Mouse (Mus musculus) CD4-positive, CD25-positive, alpha-beta regulatory T cell, adult 4 months (primary cell): Measurements from ENCODE around the gene Mtrex. TPM values are rescaled to one million over a fixed set of nuclear protein-coding genes. Genes with fewer than 3 reads are reported as not detected.

Experiments
- ATAC-seq: one replicate; pipeline ENCODE4 v1.8.0; 2017
- polyA plus RNA-seq, 2 experiments: library from polyadenylated mRNA; unstranded; fragments of 100-300 nt; shearing (Covaris generic); gene quantifications; one replicate each; pipeline ENCODE4 v1.2.1; 2017

Gene Mtrex
- 10 to 100 TPM; 61.6 to 74.8 TPM for polyA plus RNA-seq

DNA sequence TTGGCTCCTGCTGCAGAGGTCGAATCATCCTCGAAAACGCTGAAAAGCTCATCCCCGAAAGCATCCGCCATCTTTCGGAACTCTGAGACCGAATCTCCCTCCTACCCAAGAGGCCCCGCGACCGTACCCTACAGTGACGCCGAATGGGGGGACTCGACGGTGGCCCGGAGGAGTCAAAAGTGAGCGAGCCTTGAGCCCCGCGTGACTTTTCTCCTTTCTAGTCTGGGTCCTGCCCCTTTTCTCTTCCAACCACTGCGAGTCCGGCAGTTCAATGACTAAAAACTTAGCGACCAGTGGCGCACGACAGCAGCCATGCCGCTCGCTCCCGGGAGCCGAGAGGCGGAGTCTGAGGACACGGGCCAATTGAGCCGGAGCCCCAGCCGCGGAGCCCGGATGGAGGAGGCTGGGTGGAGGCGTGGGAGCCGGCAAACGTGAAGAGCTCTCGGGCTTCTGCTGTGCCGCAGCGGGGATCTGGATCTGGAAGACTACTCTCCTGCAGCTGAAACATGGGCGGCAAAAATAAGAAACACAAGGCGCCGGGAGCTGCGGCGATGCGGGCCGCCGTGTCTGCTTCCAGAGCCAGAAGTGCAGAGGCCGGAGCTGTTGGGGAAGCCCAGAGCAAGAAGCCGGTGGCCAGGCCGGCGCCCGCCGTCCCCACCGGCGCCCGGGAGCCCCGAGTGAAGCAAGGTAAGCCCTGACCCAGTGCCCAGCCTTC, at the start of gene Mtrex, which contains the start of gene Dhx29:
Mtrex (minus strand) TSS at position 112 of the 715 bp plus-strand sequence.
Dhx29 (plus strand) TSS at position 168 of the 715 bp plus-strand sequence.
- peak; percentile 92 for ATAC-seq

DNA sequence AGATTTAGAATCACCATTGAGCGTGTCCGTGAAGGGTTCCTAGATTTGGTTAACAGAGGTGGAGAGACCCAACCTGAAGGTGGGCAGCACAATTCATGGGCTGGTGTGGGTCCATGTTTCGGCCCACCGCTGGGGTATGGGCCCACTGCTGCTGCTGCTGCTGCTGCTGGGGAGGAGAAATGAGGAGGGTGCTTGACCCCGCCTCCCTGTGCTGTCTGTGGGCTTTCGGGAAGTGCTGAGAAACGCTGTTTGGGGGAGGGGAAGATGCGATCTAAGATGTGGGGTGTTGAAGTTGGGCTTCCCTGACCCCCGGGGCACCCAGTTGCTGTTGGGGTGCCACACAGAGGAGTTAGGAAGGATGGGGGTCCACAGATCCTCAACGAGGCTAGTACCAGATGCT, 49.5 kb upstream of the Mtrex start:
- ATAC-seq: no peak

DNA sequence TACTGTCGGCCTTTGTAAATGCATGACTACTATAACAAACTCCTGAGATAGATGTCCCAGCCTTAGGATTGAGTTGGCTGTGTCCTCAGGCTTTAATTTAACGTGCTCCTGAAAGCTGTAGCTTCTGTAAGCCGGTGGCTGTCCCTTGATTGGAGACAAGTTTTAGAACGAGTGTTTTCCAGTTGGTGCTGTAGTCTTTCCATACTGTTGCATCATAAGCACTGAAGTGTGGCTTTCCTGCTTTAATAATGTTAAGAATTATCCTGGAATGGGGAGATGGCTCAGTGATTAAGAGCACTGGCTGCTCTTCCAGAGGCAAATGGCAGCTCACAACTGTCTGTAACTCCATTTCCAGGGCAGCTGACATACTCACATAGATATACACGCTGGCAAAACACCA, 40.1 kb upstream of the Mtrex start:
- no peak for ATAC-seq

DNA sequence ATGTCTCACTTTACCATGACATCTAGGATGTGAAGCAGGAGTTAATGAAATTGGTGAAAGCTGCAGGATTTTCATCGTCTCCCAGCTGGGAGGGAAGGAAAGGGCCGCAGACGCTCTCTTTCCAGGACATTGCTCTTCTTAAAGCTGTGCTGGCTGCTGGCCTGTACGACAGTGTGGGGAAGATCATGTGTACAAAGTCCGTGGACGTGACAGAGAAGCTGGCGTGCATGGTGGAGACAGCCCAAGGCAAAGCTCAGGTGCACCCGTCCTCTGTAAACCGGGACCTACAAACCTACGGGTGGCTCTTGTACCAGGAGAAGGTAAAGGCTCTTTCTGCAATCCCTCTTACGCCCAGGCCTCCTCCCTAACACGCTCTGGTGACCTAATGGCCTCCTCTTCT, 37.2 kb upstream of the Mtrex start:
- ATAC-seq: no peak

DNA sequence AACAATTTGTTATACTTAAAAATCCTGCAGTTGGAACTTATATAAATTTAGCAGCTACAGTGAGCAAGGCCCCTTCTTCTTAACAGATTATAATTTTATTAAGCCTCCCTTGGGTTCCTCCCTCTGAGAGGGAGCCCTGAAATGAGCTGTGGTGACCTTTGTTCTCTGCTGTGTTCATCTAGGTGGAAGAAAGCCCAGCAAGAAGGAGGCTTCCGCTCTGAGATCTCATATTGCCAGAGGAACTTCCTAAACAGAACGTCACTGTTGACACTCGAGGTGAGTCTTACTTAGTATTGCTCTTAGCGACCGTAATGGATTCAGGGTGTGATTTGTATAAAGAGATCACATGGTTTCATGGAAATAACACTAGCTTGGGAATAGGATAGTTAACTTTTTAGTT, 35.9 kb upstream of the Mtrex start:
- ATAC-seq: no peak

DNA sequence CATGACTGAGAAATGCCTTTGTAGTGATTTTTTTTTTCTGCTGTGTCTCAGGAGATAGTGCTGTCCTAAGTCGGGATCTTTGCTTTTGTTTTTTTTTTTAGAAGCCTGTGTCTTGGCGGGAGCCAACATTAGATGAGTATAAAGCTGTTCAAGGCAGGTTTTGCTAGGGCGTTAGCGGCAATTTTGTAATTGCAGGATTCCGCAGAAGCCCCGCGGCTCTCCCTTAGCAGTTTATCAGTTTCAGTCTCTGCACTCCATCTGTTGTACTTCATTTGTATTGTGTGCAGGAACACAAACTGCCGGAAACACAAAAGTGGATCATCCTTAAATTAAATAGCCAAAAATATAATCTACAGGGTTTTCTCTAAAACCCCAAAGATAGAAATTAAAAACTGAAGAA, 26.9 kb upstream of the Mtrex start:
- no peak for ATAC-seq

DNA sequence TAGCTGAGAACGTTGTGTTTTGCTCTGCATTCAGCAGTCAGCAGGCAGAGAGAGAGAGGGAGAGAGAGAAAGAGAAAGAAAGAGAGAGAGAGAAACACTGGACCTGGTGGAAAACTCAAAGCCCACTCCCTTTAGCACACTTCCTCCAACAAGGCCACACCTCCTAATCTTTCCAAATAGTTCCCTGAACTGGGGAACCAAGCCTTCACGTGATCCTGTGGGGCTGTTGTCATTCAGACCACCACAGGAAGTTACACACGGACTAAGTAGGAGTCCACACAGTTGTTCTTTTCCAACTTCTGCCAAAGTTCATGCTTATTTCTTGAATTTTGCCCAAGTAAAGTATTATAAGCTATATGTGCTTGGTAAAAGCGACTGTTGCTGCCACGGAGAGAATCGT, 18.7 kb upstream of the Mtrex start:
- no peak for ATAC-seq

DNA sequence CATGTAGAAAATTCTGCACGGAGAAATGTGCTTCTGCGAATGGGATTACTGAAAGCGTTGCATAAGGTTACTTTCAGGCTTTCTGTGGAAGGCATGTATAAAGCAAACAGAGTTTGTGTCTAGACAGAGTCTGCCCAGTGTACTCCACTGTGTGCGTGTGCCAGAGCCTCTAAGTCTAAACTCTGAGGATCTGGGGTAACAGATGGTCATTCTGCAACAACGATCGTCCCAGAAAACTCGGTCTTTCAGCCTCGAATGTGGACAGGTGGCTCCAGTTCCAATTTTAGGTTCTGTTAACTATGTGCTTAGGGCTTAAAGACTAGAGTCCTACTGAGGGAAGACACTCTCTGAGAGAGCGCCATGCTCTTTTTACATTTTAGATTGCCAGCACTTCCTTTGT, 18.1 kb upstream of the Mtrex start:
- ATAC-seq: no peak

DNA sequence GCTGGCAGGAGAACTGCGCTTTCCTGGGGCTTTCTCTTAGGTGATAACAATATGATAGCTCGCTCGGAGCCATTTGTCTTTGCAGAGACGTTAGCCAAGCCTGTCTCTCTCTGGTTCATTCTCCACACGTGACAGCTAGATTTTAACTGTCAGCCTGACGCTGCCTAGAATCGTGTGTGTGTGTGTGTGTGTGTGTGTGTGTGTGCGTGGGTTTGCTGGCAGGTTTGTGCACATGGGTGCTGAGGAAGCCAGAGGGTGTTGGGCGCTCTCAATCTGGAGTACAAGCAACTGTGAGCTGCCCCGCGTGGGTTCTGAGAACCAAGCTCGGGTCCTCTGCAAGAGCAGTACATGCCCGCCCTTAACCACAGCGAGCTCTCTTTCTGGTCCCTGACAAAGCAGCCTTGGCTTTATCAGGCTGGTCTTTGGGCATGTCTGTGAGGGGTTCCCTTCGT, 14.7 kb upstream of the Mtrex start:
- ATAC-seq: no peak

DNA sequence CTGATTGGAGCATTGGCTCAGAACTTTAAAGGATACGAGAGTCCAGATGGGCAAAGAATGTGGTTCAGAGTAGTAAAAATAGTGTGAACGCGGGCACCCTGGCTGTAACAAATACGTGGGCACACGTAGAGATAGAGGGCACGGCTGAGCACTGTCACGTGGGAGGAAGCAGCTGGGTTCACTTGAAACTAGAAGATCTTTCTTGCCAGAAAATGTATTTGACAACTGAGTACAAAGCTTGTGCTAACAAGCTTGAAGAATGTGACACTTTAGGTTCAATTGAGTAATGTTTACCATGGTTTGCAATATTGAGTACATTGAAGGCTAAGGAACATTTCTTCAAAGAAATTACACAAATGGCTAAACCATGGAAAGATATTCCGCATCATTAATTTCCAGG, 10.9 kb upstream of the Mtrex start:
- ATAC-seq: no peak

DNA sequence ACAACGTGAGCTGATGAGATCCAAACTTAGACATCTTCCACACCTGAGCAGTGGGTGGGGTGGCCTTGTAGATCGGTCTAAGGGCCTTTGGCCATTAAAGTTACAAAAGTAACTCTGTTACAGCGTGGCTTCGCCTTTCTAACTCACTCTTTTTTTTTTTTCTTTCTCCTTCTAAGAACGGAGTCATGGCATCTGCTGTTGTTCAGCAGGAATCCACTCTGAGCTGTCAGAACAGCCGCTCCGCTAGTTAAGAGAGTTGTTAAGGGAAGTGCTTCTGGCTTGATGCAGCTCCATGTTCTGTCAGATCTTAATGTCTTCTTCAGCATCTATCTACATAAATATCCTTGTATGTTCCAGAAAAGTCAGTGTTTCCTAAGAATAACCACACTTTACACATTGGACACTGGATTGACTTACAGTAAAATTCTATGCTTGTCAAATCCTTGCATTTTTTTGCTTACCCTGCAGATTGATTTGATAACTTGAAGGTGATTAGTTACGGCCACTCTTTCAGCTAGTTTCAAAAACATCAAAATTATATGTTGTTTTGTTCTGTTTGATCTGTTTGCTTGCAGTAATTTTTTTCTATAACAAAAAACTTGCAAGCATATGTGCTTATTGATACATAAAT, 955 bp upstream of the Mtrex start:
- peak; percentile 3 for ATAC-seq

DNA sequence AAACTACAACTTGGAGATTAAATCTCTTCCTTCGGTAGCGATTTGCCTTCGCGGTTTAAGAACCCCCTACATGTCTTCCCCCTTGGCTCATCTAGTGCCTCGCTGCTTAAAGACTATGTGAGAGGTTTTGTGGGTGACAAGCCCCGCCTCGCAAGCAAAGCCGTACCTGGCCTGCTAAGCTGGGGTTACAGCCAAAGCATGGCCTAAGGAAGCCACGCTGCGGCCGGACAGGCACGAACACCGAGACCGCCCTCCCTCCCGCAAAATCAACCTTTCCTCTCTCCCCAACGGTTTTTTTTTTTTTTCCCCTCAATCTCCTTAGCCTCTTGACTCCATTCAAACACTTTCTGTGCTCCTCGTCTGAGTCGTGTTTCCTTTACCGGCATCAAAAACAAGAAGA, 402 bp downstream of the Mtrex start:
- peak; percentile 12 for ATAC-seq

DNA sequence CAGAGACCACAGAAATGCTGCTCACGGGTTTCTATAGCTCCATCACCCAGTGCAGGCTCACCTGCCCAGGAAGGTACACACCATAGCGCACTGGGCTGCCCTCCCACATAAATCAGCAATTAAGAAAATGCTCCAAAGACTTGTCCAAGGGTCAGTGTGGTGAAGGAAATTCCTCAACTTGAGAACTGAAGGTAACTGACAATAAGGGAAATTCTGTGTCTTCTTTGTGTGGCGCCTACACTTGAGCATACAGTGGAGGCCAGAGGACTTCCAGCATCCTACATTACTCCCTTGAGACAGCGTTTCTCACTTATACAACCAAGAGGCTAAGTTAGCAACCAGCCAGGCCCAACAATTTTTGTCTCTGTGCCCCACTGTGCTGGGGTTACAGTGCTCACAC, 1.2 kb downstream of the Mtrex start:
- no peak for ATAC-seq

DNA sequence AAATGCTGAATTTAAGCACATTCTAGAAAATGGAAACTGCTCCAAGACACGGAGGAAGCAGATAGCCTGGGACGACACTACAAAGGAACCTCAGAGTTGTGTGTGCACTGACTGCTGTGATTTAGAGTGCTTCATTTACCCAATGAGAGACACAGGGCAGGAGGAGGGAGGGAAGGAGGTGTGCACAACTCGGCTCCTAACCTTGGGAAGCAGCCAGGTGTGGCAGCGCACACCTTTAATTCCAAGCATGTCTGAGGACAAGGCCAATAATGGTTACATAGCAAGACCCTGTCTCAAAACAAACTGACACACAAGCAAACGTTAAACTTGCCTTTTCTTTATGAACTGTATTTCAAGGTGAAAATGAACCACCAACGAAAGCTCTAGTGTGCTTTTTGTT, 1.9 kb downstream of the Mtrex start:
- ATAC-seq: no peak

DNA sequence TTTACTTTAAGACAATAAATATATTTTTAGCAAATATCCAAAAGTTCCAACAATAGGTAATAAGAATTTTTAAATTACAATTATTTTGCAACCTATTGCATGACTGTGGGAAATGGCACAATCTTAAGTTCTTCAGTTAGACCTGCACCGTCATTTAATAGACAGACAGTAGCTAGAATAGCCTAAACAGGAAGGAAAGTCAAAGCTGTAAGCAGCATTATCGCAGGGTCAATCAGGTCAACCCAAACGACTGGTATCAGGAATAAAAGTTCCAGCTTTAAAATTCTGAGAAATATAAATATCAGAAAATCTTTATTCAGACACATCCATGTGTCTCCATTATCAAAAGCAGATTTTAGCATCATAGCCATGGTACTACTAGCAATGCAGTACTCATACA, 6.3 kb downstream of the Mtrex start:
- no peak for ATAC-seq

DNA sequence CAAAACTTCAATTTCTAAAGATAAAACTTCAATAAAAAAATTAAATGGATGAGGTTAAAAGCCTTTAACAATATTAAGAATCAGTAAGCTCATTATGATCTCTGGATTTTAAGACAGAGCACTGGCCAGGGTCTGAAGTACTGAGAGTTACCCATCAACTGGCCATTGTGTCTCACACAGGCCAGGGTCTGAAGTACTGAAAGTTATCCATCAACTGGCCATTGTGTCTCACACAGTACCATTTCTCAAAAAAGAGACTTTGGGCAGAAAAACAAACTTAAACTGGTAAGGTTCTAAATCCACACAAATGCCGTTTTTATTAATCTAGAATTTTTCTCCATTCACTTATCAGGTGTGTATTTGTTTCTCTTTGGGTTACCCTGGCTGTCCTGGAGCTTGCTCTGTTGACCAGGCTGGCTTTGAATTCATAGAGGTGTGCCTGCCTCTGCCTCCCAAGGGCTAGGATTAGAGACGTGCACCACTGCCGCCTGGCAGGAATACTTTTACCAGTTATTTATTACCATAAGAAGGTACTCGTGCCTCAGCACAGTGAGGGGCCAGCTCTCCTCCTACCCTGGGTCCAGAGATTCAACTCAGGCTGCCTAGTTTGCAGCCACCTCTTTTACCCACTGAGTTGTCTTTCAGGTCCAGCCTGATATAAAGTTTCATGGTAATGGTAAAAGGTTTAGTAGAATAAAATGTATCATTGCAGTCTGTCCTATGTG, 7.9 kb downstream of the Mtrex start:
- ATAC-seq: no peak

DNA sequence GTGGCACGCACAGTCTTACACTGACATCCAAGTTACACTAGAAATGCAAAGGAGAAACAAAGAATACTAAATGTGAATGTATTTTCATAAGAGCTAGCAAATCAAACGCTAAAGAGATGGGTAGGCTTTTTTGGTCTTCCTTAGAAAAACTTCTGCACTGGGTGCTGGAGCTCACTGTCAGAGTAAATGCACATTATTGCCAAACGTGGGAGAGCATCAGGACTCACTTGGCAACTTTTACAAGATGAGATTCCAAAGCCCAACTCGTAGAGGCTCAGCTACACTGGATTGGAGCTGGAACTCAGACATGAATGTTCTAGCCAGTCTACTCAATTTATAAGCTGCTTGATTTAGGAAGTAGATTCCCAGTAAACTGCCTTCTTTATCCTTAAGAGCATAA, 16.8 kb downstream of the Mtrex start:
- no peak for ATAC-seq

DNA sequence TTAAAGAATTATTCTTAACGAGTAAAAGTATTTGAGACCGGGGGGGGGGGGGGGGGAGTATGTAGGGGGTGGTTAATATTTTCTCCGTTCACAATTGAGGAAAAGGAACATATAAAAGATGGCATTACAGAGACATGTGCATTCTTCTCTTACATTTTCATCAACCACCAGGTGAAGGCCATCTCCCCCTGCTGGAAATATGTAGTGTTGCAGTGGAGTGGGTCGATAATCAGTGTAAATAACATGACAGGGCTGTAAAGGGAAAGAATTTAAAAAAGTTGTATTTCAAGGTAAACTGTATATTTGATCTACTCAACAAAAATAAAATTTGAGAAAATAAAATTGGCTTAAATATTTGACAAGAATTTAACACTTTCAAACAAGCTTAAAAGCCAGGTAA, 17.5 kb downstream of the Mtrex start:
- peak; percentile 76 for ATAC-seq

DNA sequence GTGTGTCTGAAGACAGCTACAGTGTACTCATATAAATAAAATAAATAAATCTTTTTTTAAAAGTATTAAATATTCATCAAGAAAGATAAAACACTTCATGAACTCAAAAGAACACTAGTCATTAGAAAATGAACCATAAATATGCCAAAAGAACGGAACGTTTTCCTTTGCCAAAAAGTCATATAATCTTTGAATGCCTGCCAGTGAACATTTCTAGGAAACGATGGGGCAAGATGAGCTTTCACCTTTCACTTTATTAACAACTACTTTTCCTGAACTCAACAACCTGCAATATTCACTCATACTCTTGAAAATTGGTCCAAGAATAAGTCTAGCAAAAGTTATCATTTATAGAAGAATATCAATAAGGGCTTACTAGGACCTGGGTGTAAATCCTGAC, 25.0 kb downstream of the Mtrex start:
- no peak for ATAC-seq

DNA sequence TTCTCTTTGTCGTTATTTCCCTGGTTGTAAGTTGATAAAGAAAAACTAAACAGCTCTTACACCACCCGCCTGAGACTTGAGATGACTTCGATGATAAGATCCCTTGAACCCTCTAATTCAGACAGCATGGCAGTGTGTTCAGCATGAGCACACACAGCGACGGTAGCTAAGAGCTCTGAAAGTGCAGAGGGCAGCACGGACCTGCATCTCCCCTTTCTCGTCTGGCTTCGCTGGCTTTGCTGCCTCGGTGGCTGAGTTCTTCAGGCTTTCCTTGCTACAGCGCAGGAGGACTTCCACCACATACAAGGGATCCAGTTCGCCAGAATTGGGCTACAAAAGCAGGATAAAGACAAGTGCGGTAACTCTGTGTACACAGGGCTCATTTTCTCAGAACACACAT, 40.0 kb downstream of the Mtrex start:
- no peak for ATAC-seq

DNA sequence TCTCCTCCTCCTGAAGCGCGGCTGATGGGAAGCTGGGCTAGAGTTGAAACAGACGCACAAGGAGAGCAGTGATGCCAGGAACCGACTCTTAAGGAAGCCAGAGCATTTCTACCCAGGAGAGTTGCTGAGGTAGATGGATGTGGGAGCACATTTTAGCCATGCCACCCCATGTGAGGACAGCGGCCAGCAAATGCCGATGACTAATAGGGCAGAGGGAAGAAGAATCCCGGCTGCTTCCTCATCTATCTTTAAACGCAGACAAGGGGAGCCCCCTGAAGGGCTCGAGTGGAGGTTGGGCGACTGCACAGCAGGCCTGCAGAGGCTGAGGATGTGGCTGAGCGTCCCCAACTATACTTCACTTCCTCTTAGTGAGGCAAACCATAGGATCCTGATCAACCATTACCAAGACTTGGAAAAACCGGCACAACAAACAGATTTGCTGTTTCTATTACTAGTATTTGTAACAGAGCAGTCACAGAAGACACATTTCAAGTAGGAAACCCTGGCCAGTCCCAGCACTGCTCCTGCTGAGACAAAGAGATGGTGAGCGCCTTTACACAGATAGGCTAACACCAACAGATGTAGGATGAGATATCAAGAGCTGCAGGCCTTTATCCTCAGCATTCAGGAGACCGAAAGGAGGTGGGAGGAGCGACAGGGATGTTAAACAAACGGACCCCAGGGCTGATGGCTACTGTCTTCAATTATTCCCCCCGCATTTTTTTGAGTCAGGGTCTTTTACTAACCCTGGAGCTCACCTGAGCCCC, 55.5 kb downstream of the Mtrex start:
- no peak for ATAC-seq

DNA sequence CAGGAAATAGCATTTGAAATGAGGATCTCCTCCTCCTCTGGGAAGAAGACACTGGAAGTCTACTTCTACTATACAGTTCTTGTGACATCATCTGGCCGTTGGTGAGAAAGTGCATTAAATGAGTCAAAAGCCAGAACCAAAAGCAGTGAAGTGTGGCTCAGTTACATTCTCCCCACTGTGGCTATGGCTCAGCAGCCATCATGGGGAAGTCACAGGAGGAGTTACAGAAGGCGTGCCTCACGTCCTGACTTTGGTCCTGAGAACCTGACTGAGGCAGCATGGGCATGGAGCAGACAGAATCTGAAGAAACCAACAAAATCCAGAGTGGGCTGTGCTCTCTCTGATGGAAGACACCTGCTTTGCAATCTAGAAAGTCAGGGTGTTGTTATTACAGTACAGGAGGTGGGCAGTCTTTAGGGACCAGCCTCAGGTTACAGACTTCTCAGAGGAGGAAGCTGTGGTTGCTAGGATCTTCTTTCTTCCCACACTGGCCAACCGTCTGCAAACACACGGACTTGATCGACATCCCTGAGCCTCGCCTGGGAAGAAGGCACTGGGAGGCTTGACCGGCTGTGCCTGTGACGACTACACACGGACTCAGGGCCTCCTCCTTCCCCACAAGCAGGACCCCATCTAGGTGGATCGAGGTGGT, 57.0 kb downstream of the Mtrex start:
- no peak for ATAC-seq

DNA sequence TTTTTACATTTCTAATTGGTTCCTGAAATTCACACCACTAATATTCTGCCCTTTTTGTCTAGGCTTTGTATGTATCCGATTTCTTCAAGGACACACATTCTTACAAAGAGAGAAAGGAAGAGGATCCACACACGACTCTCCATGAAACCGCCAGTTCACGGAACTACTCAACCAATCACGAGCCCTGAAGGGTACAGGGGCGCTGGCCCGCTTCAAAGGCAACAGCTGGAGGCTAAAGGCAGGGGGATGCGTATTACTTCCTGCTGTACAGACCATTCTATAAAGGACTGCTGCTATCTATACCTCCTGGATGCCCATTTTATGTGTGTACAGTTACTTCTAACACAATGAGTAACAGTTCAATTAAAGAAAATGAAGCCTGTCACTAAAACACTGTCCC, 59.8 kb downstream of the Mtrex start:
- ATAC-seq: no peak
